Mouse (Mus musculus) small intestine, adult 2 months (tissue): Measurements from ENCODE around the gene Spint2.

Source experiments
- CTCF ChIP-seq: fragments of 200-500 bp; IDR thresholded peaks from 2 replicates; pipeline ENCODE4 v1.5.1; 2012; ENCODE audit warnings: low read depth, mild to moderate bottlenecking, control low read depth, inconsistent platforms, low read length, moderate library complexity, mixed read lengths; ENCODE audit not compliant: insufficient replicate concordance, insufficient read length; ENCODE audit errors: extremely low read depth
- POLR2A ChIP-seq: fragments of 200-500 bp; IDR thresholded peaks from 2 replicates; pipeline ENCODE4 v1.6.1; 2012; ENCODE audit warnings: low read depth, mild to moderate bottlenecking, control low read depth, inconsistent platforms, low read length, moderate library complexity

GRCm38 (mm10) chr7:29246619-29247313 lies 34.9 kb downstream of the Spint2 start:
- TF ChIP-seq CTCF (no peak), POLR2A (no peak)
